Mouse (Mus musculus): ENCODE data around the gene Zmiz2. TPM values are rescaled to one million over a fixed set of nuclear protein-coding genes. Genes with fewer than 3 reads are reported as not detected.
"Not testable (repeated sequence)": the region's sequence is repeated elsewhere in the genome, so short reads cannot be mapped to it uniquely, and the experiment has no call there.

Gene Zmiz2
- total and polyA plus RNA-seq, 3 experiments, result 12.3 to 90.3 (median 35.5) TPM

- Histone ChIP-seq H3K9me3 (replicated peaks; ENCODE audit: insufficient read depth, low read length) (no peaks in the 10 kb centered on the region), H3K4me1 (ENCODE audit: control insufficient read depth in 1 of 2, insufficient read depth in 2 of 2, low read length in 2 of 2) (peaks cover 9 to 13% of the 10 kb centered on the region in 2 experiments), H3K4me3 (ENCODE audit: control insufficient read depth in 1 of 2, insufficient read depth in 1 of 2, low read depth in 2 of 2, low read length in 2 of 2) (peak overlapping the region in 1 of 2 experiments; percentile 7; a peak in 2 of 4 replicates), H3K9ac (ENCODE audit: control insufficient read depth, low read depth, low read length, poor library complexity, severe bottlenecking) (peak overlapping the region; percentile 11; the same call in 1 of the 2 replicates), H3K27me3 (ENCODE audit: control insufficient read depth in 1 of 2, insufficient read depth in 2 of 2, low read length in 2 of 2) (no peaks in the 10 kb centered on the region), H3K79me2 (ENCODE audit: control insufficient read depth, insufficient read depth, low read length, poor library complexity) (peaks cover 33% of the 10 kb centered on the region), H3K36me3 (ENCODE audit: control insufficient read depth in 1 of 2, insufficient read depth in 2 of 2, low read length in 2 of 2) (peaks cover 25 to 32% of the 10 kb centered on the region in 2 experiments), H3K27ac (ENCODE audit: control insufficient read depth, low read depth, low read length) (peak overlapping the region; percentile 12; the same call in 1 of the 2 replicates)
- TF ChIP-seq MXI1 (IDR thresholded peaks at IDR 0.05; ENCODE audit: low read depth, low read length) (peak; percentile 48), MAX (IDR thresholded peaks at IDR 0.05; ENCODE audit: low read length) (0 out of 2 replicates have a peak, but pooled peaks have one; percentile 23), SIN3A (IDR thresholded peaks at IDR 0.05; ENCODE audit: low read length) (no peak), BHLHE40 (IDR thresholded peaks at IDR 0.05; ENCODE audit: borderline replicate concordance, low read depth, low read length) (no peak)
- no peak for DNase-seq (ENCODE audit: low read depth, low spot score)
Observed at GRCm38 (mm10) chr11:6418751-6419150, 29.9 kb downstream of the Zmiz2 start.

- peak; percentile 56 for DNase-seq (ENCODE audit: low read depth, low spot score)
- Histone ChIP-seq H3K79me2 (ENCODE audit: control insufficient read depth, insufficient read depth, low read length, poor library complexity) (peaks cover 33% of the 10 kb centered on the region), H3K27ac (ENCODE audit: control insufficient read depth, low read depth, low read length) (peak overlapping the region; percentile 12; the same call in 1 of the 2 replicates), H3K4me1 (ENCODE audit: control insufficient read depth in 1 of 2, insufficient read depth in 2 of 2, low read length in 2 of 2) (peaks cover 9 to 13% of the 10 kb centered on the region in 2 experiments), H3K36me3 (ENCODE audit: control insufficient read depth in 1 of 2, insufficient read depth in 2 of 2, low read length in 2 of 2) (peaks cover 25 to 32% of the 10 kb centered on the region in 2 experiments)
- H3K9me3 ChIP-seq (replicated peaks; ENCODE audit: insufficient read depth, low read length); H3K4me3 ChIP-seq (ENCODE audit: control insufficient read depth in 1 of 2, insufficient read depth in 1 of 2, low read depth in 2 of 2, low read length in 2 of 2); H3K27me3 ChIP-seq (ENCODE audit: control insufficient read depth in 1 of 2, insufficient read depth in 2 of 2, low read length in 2 of 2); H3K9ac ChIP-seq (ENCODE audit: control insufficient read depth, low read depth, low read length, poor library complexity, severe bottlenecking): not testable (repeated sequence)
- TF ChIP-seq TBP (IDR thresholded peaks at IDR 0.05; ENCODE audit: low read depth, low read length) (0 out of 2 replicates have a peak, but pooled peaks have one; percentile 12), TAL1 (IDR thresholded peaks at IDR 0.05; ENCODE audit: low read length) (peak; percentile 12; the same call in 1 of the 2 replicates)
Observed at GRCm38 (mm10) chr11:6419156-6419555, 30.3 kb downstream of the Zmiz2 start.

GRCm38 (mm10) chr11:6420283-6420703, 31.4 kb downstream of the Zmiz2 start:
- DNase-seq (ENCODE audit: low read depth, low spot score), result no peak
- Histone ChIP-seq H3K4me3 (ENCODE audit: control insufficient read depth in 1 of 2, insufficient read depth in 1 of 2, low read depth in 2 of 2, low read length in 2 of 2) (no peak overlapping the region), H3K79me2 (ENCODE audit: control insufficient read depth, insufficient read depth, low read length, poor library complexity) (peaks cover 25% of the 10 kb centered on the region), H3K27ac (ENCODE audit: control insufficient read depth, low read depth, low read length) (no peak overlapping the region), H3K9me3 (replicated peaks; ENCODE audit: insufficient read depth, low read length) (no peaks in the 10 kb centered on the region), H3K4me1 (ENCODE audit: control insufficient read depth in 1 of 2, insufficient read depth in 2 of 2, low read length in 2 of 2) (peaks cover 4 to 6% of the 10 kb centered on the region in 2 experiments; a peak in 2 of 4 replicates), H3K9ac (ENCODE audit: control insufficient read depth, low read depth, low read length, poor library complexity, severe bottlenecking) (no peak overlapping the region), H3K36me3 (ENCODE audit: control insufficient read depth in 1 of 2, insufficient read depth in 2 of 2, low read length in 2 of 2) (peaks cover 25 to 26% of the 10 kb centered on the region in 2 experiments), H3K27me3 (ENCODE audit: control insufficient read depth in 1 of 2, insufficient read depth in 2 of 2, low read length in 2 of 2) (no peaks in the 10 kb centered on the region)
- TF ChIP-seq TBP (IDR thresholded peaks at IDR 0.05; ENCODE audit: low read depth, low read length), result 0 out of 2 replicates have a peak, but pooled peaks have one; percentile 41
- TF ChIP-seq ZKSCAN1 (IDR thresholded peaks at IDR 0.05; ENCODE audit: low read depth, low read length), result no peak
- TF ChIP-seq ZNF384 (IDR thresholded peaks at IDR 0.05; ENCODE audit: low read depth, low read length), result no peak
- TF ChIP-seq RCOR1 (IDR thresholded peaks at IDR 0.05; ENCODE audit: low read depth, low read length), result peak; percentile 59; the same call in 1 of the 2 replicates
- TF ChIP-seq MAX (IDR thresholded peaks at IDR 0.05; ENCODE audit: low read length), result no peak
- TF ChIP-seq KAT2A (conservative IDR thresholded peaks at IDR 0.05; ENCODE audit: low read depth, low read length), result no peak
- TF ChIP-seq SMC3 (IDR thresholded peaks at IDR 0.05; ENCODE audit: low read depth, low read length), result no peak; the same call in none of the 2 replicates
- peak; percentile 37 to 92; a peak in 3 of 4 replicates for TF ChIP-seq POLR2A (IDR thresholded peaks at IDR 0.05; ENCODE audit: control insufficient read depth in 1 of 2, insufficient read depth in 1 of 2, low read depth in 1 of 2, low read length in 2 of 2, poor library complexity in 1 of 2)
- TF ChIP-seq E2F4 (IDR thresholded peaks at IDR 0.05; ENCODE audit: borderline replicate concordance, low read depth, low read length), result no peak
- TF ChIP-seq TCF12 (IDR thresholded peaks at IDR 0.05; ENCODE audit: low read depth, low read length), result no peak
- TF ChIP-seq MAFK (IDR thresholded peaks at IDR 0.05; ENCODE audit: borderline replicate concordance, low read depth, low read length), result 0 out of 2 replicates have a peak, but pooled peaks have one; percentile 18
- no peak for TF ChIP-seq BHLHE40 (IDR thresholded peaks at IDR 0.05; ENCODE audit: borderline replicate concordance, low read depth, low read length)
- TF ChIP-seq CHD1 (IDR thresholded peaks at IDR 0.05; ENCODE audit: low read depth, low read length), result no peak
- peak; percentile 76; the same call in 1 of the 2 replicates for TF ChIP-seq JUND (IDR thresholded peaks at IDR 0.05; ENCODE audit: low read depth, low read length)
- TF ChIP-seq MAZ (IDR thresholded peaks at IDR 0.05; ENCODE audit: low read depth, low read length), result no peak
- no peak for TF ChIP-seq UBTF (IDR thresholded peaks at IDR 0.05; ENCODE audit: borderline replicate concordance, insufficient read depth, low read depth, low read length)
- no peak for TF ChIP-seq CTCF (IDR thresholded peaks at IDR 0.05 in 2 of 3, conservative IDR thresholded peaks at IDR 0.05 in 1 of 3; ENCODE audit: control insufficient read depth in 1 of 3, insufficient read depth in 1 of 3, low read depth in 2 of 3, low read length in 3 of 3, poor library complexity in 1 of 3, severe bottlenecking in 1 of 3)
- TF ChIP-seq ZC3H11A (IDR thresholded peaks at IDR 0.05; ENCODE audit: low read depth, low read length), result no peak
- no peak for TF ChIP-seq USF2 (IDR thresholded peaks at IDR 0.05; ENCODE audit: borderline replicate concordance in 1 of 2, insufficient read depth in 1 of 2, low read depth in 1 of 2, low read length in 2 of 2)
- TF ChIP-seq MYC (IDR thresholded peaks at IDR 0.05; ENCODE audit: low read depth, low read length), result peak; percentile 66
- no peak for TF ChIP-seq TAL1 (IDR thresholded peaks at IDR 0.05; ENCODE audit: low read length)
- TF ChIP-seq GATA1 (IDR thresholded peaks at IDR 0.05; ENCODE audit: low read depth, low read length), result no peak

All from MEL (cell line).